Mouse (Mus musculus): ENCODE results near the gene Pgrmc2.

- no peak for TF ChIP-seq ZNF384 (IDR thresholded peaks at IDR 0.05; ENCODE audit: low read depth, low read length)
- no peak for TF ChIP-seq ZC3H11A (IDR thresholded peaks at IDR 0.05; ENCODE audit: borderline replicate concordance, low read depth, low read length)
These were observed 64.7 kb downstream of the Pgrmc2 start for GRCm38 (mm10) chr3:41018022-41018608.
